Mouse (Mus musculus): ENCODE data around the gene Cdh20.

DNA sequence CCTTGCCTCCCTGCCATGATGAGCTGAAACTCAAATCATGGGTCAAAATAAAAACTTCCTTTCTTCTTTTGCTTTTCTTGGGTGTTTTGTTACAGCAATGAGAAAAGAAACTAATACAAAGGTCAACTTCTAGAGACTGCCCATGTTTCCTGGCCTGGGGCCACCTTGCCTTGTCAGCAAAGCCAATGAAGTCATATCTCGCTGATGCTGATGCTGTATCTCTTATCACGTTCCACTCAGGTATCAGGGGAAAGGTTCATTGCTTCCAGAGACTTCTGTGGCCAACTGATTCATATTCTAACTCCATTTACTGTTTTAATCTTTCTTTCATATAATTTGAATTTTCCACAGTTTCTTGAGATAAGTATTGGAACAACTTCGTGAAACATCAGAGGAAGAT, 273.3 kb downstream of the Cdh20 start:
- TF ChIP-seq POLR2A (IDR thresholded peaks at IDR 0.05; ENCODE audit: control insufficient read depth in 1 of 2, insufficient read depth in 1 of 2, low read depth in 1 of 2, low read length in 2 of 2, poor library complexity in 1 of 2) (no peak), TAL1 (IDR thresholded peaks at IDR 0.05; ENCODE audit: low read length) (no peak), CTCF (IDR thresholded peaks at IDR 0.05 in 2 of 3, conservative IDR thresholded peaks at IDR 0.05 in 1 of 3; ENCODE audit: control insufficient read depth in 1 of 3, insufficient read depth in 1 of 3, low read depth in 2 of 3, low read length in 3 of 3, poor library complexity in 1 of 3, severe bottlenecking in 1 of 3) (no peak), USF1 (IDR thresholded peaks at IDR 0.05; ENCODE audit: low read depth, low read length) (no peak), NELFE (IDR thresholded peaks at IDR 0.05; ENCODE audit: low read depth, low read length) (no peak)

All from MEL (cell line).